Mouse (Mus musculus): Measurements from ENCODE around the gene Nr2f6.
"Not testable (repeated sequence)": the region's sequence is repeated elsewhere in the genome, so short reads cannot be mapped to it uniquely, and the experiment has no call there.

Gene Nr2f6

DNA sequence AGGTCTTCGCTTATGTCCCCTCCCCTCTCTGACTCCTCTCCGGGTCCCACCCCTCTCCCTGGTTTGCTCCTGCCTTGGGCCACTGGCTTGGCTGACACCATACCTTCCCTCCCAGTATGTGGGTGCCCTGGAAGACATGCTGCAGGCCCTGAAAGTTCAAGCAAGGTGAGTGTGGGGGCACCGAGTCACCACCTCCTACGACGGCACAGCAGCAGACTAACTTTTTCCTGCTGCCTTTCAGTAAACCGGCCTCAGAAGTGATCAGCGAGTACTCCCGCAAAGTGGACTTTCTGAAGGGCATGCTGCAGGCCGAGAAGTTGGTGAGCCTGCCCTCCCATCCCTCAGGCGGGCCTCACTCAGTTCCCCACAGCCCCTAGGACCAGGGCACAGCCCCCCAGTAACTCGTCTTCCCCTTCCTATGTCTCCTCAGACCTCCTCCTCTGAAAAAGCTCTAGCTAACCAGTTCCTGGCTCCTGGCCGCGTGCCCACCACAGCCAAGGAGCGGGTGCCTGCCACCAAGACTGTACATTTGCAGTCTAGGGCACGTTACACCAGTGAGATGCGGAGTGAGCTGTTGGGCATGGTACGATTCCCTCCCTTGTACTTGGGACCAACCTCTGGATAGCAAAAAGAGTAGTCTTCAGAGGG is 14.1 kb downstream of the Nr2f6 start:
- DNase-seq (ENCODE audit: low spot score in 2 of 2) = no peak

DNA sequence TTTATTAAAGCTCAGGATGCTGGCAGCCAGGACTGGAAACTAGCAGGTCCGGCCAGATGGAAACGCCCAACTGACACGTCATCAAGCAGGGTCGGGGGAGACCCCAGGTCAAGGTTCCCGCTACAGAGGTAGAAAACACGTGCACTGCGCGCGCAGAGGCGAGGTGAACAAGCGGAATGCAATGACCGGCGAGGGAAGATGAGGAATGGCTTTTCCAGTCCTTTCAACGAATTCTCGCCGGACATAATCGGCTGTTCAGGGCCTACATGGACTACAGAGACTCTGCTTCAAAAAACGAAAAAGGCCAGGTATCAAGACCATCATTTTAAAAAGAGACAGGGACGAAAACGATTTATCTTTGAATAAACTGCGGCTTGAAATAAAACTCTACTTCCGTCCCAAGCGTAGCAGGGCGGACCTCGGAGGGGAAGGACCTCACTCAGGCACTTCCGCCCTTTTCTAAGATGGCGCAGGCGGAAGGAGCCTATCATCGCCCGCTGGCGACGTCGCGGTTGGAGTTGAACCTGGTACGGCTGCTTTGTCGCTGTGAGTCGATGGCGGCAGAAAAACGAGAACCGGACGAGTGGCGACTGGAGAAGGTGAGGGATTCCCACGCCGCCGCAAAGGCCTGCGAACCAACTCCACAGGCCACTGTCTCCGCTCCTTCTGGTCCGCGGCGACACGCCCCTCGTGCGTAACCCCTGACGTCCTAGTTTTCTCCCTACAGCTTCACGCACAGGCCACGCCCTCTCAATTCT is 14.8 kb downstream of the Nr2f6 start, which contains the start of gene Use1:
Use1 (plus strand) TSS at position 78 of the 758 bp plus-strand sequence.
- peak; percentile 93 for DNase-seq (ENCODE audit: low spot score in 2 of 2)

DNA sequence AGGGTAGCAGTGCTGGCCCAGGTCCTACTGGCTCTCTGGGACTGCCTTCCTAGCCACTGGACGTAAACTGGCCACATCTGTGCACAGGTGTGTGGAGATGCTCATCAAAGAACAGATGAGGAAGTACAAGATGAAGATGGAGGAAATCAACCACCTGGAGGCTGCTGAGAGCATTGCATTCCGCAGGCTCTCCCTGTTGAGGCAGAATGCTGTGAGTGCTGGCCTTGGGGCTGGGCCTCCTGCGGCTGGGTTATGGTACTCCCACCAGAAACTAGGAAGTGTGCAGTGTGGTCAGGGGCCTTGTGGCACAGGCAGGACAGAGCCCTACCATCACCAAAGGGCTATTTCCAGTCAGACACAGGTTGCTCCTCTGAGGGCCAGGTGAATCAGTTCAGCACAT is 23.7 kb downstream of the Nr2f6 start:
- no peak for DNase-seq (ENCODE audit: low spot score in 2 of 2)

DNA sequence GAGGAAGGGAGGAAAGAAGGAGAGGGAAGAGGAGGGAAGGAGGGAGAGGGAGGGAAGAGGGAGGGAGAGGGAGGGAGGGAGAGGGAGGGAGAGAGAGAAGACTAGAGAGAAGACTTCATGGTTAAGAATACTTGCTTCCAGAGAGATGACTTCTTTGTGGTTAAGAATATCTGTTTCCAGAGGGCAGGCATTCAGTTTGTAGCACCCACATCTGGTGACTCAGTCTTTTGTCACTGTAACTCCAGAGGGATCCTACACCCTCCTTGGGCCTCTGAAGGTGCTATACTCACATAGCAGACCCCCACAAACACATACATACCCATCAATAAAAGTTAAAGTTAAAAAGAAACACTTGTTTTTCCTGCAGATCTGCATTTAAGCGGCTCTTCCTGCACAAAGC is 30.2 kb downstream of the Nr2f6 start:
- DNase-seq (ENCODE audit: low spot score in 2 of 2) = no peak

DNA sequence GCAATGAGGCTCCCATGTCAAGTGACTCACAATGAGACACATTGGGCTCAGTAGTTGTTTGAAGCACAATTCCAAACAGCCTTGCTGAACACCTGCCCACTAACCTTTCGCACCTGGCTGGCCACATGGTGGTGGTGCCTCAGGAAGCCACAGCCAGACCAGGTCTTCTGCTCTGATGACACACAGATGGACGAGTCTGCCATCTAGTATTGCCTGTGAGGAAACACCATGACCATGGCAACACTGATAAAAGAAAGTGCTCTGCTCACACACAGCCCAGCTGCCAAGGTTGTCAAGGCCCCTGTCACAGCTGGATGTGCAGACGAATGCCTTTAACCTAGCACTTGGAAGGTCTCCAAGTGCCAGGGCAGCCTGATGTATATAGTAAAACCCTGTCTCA is 30.6 kb downstream of the Nr2f6 start:
- DNase-seq (ENCODE audit: low spot score in 2 of 2) = no peak

DNA sequence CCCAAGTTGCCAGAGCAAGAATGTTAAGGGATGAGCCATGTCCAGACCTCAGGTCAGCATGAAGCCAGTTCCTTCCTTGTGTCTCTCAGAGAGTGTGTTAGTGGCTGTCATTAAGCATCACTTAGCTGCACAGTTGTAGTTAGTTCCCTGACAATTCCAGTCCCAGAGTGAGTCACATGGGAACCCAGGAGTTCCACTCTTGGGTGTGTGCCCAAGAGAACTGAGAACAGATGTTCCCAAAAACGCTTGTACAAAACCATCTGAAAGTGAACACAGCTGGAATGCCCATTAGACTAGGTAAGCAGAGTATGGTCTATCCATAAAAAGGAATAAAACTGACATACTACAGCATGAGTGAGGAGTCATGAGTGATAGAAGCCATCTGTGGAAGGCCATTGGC is 35.2 kb downstream of the Nr2f6 start:
- no peak for DNase-seq (ENCODE audit: low spot score in 2 of 2)

DNA sequence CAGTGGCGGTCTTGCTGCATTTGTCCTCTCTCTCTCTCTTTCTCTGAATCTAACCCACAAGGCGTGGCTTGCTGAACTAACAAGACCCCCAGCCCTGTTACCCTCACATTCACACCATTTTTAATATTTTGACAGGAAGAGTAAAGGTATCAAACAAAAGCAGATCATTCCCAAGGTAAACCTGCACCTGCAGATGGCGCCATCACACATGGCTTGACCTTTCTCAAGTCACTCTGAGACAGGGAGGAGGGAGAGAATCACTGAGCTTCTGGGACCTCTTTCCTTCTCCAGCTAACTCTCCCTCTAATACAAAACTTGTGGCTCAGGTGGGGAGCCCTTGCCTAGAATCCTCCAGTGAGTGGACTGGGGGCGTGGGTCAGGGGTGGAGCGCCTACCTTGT is 41.1 kb downstream of the Nr2f6 start:
- peak; percentile 18 to 70 for DNase-seq (ENCODE audit: low spot score in 2 of 2)

DNA sequence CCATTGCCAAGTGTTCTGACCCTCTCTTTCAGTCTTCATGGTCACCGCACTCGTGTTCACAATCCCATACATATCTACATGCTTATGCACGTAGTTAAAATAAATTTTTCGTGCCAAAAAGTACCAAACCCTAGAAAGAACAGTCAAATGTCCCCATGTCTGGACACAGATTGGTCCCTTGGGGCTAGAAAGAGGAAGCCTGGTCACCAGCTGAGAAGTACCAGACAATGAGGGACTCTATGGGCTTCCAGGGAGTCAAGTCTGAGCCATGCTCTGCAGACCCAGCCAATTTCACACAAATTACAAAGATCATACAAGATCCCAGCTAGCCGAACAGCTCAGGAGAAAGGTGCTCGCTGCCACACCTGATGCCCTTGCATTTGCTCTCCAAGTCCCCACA is 43.9 kb downstream of the Nr2f6 start:
- DNase-seq (ENCODE audit: low spot score in 2 of 2) = not testable (repeated sequence)

DNA sequence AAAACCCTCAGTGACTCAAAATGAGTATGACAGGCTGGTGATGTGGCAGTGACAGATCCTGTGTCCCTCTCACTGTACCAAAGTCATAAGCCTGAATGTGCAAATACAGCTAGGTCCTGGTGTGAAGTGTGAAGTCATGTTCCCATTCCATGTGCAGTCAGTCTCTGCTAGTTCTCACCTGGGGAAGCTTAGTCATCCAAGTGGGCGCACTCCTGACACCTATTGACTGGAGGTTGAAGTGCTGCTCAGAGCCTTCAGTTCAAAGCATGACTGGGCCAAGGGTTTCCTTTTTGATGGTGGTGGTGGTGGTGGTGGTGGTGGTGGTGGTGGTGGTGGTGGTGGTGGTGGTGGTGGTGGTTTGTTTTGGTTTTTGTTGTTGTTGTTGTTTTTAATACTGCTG is 56.9 kb downstream of the Nr2f6 start:
- peak in 1 of 2 experiments; percentile 50 for DNase-seq (ENCODE audit: low spot score in 2 of 2)

All from spleen, postnatal 10 days (tissue).